Mouse (Mus musculus) intestine, postnatal 0 days (tissue): Measurements from ENCODE around the gene Parn. TPM values are rescaled to one million over a fixed set of nuclear protein-coding genes. Genes with fewer than 3 reads are reported as not detected.
"Not testable (repeated sequence)": the region's sequence is repeated elsewhere in the genome, so short reads cannot be mapped to it uniquely, and the experiment has no call there.

ENCODE experiments used
- ATAC-seq: fragments of 200-750 bp; cut with Nextera tagmentation; 2 replicates; pipeline ENCODE4 v1.8.0; 2017; ENCODE audit warnings: mild to moderate bottlenecking, moderate TSS enrichment, moderate library complexity
- H3K27ac ChIP-seq: fragments of 300-500 bp; sonication (generic); 2 replicates; pipeline ENCODE4 v1.5.1; 2014; ENCODE audit warnings: mild to moderate bottlenecking, low read depth, low read length, moderate library complexity
- H3K27me3 ChIP-seq: fragments of 300-500 bp; sonication (generic); replicated peaks from 2 replicates; pipeline ENCODE4 v1.6.1; 2014; ENCODE audit warnings: low read length, mixed read lengths; ENCODE audit not compliant: control insufficient read depth, insufficient read depth
- H3K36me3 ChIP-seq: fragments of 300-500 bp; sonication (generic); 2 replicates; pipeline ENCODE4 v1.6.1; 2014; ENCODE audit warnings: mild to moderate bottlenecking, moderate library complexity; ENCODE audit not compliant: control insufficient read depth, insufficient read depth
- H3K4me1 ChIP-seq: fragments of 300-500 bp; sonication (generic); replicated peaks from 2 replicates; pipeline ENCODE4 v1.6.1; 2014; ENCODE audit warnings: antibody characterized with exemption, low read length, mixed read lengths; ENCODE audit not compliant: control insufficient read depth, insufficient read depth
- H3K4me2 ChIP-seq: fragments of 300-500 bp; sonication (generic); replicated peaks from 2 replicates; pipeline ENCODE4 v1.6.1; 2014; ENCODE audit warnings: low read depth, mild to moderate bottlenecking, moderate library complexity
- H3K4me3 ChIP-seq: fragments of 300-500 bp; sonication (generic); 2 replicates; pipeline ENCODE4 v1.5.1; 2014; ENCODE audit warnings: low read depth, low read length
- H3K9ac ChIP-seq: fragments of 300-500 bp; sonication (generic); 2 replicates; pipeline ENCODE4 v1.6.1; 2014; ENCODE audit warnings: mild to moderate bottlenecking, low read depth, low read length
- H3K9me3 ChIP-seq: fragments of 300-500 bp; sonication (generic); 2 replicates; pipeline ENCODE4 v1.6.1; 2016; ENCODE audit warnings: mixed run types; ENCODE audit not compliant: control insufficient read depth
- CTCF ChIP-seq: sonication (generic); IDR thresholded peaks from 2 replicates; pipeline ENCODE4 v1.5.1; 2016; ENCODE audit warnings: low read depth, mild to moderate bottlenecking, control low read depth, antibody characterized with exemption, moderate library complexity
- WGBS: fragments of 180-500 bp; shearing (Covaris S2); extraction: QIAGEN DNeasy Blood & Tissue Kit; methylation state at CpG from one replicate; pipeline ENCODE4 v1.1.7; 2014; 5-methylcytosine and 5-hydroxymethylcytosine counted together
- polyA plus RNA-seq: library from polyadenylated mRNA; unstranded; fragments of >200 nt; fragmentation: Nextera tagmentation; extraction: Ambion mirVana; gene quantifications from 2 replicates; pipeline ENCODE4 v1.2.1, GENCODE M21; 2015

Gene Parn
- polyA plus RNA-seq, 1 experiment from 2014 or later = 15.4 TPM

DNA sequence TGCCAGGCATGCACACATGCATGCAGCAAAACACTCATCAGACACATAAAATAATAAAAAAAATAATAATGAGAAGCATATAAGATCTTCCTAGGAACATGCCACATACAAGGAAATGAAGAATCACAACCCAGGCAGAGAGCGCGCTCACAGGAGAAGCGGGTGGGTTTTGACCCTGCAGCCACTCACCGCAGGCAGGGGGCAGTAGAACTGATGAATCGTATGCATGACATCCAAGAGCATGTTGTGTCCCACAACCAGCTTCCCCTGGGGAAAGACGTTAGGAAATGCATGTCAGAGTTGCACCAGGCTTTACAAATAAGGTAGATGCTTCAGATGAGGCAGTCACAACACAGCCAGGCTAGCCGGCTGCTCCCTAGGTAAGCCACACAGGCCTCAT is 27.9 kb downstream of the Parn start:
- Histone ChIP-seq H3K9me3 (no peaks in the 10 kb centered on the region), H3K9ac (no peak overlapping the region)

DNA sequence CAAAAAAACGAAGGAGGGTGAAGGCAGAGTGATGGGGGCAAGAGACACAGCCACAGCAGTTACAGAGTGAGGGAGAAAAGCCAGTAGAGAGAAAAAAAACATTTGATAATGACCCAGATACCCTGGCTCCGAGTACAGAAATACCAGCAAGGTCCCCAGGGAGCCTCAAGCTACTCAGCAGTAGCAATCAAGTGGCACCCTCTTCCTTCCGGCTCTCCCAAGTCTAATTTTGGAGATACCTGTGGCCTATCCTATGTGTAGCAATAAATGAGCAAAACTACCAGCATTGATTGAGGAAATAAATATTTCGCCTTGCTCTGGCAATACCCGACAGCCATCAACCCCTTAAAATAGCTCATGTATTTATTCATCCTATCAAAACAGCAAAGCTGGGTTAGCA is 28.5 kb downstream of the Parn start:
- 81% methylated on average over 5 of the region's 5 CpGs for WGBS
- H3K27me3 ChIP-seq = no peaks in the 10 kb centered on the region
- no peak overlapping the region for H3K27ac ChIP-seq
- no peak for TF ChIP-seq CTCF
- no peak overlapping the region for H3K4me3 ChIP-seq
- ATAC-seq = no peak
- H3K9me3 ChIP-seq = no peaks in the 10 kb centered on the region
- H3K9ac ChIP-seq = no peak overlapping the region
- H3K36me3 ChIP-seq = peaks cover 32% of the 10 kb centered on the region
- no peaks in the 10 kb centered on the region for H3K4me1 ChIP-seq
- no peak overlapping the region for H3K4me2 ChIP-seq

More for the DNA sequence above, 27.9 kb downstream of the Parn start:
- no peak for ATAC-seq
- no peak overlapping the region for H3K27ac ChIP-seq
- WGBS = 81% methylated on average over 7 of the region's 7 CpGs
- H3K4me2 ChIP-seq = no peak overlapping the region
- H3K36me3 ChIP-seq = peaks cover 28% of the 10 kb centered on the region
- H3K4me3 ChIP-seq = no peak overlapping the region
- no peaks in the 10 kb centered on the region for H3K4me1 ChIP-seq
- TF ChIP-seq CTCF = peak; percentile 55
- no peaks in the 10 kb centered on the region for H3K27me3 ChIP-seq

DNA sequence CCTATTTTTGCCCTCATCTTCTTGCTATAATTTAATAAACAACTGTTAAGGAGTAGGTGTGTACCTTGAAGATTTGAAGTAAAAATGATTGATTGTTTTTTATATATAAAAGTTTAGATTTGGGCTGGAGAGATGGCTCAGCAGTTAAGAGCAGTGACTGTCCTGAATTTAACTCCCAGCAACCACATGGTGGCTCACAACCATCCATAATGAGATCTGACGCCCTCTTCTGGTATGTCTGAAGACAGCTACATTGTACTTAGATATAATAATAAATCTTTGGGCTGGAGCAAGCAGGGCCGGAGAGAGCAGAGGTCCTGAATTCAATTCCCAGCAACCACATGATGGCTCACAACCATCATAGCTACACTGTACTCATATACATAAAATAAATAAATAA is 29.8 kb downstream of the Parn start:
- H3K4me3 ChIP-seq, H3K27ac ChIP-seq, H3K4me2 ChIP-seq, H3K9ac ChIP-seq, H3K27me3 ChIP-seq, H3K4me1 ChIP-seq, ATAC-seq, H3K9me3 ChIP-seq: not testable (repeated sequence)
- 58% methylated on average over 2 of the region's 2 CpGs for WGBS
- H3K36me3 ChIP-seq = peaks cover 42% of the 10 kb centered on the region
- peak; percentile 43 for TF ChIP-seq CTCF

DNA sequence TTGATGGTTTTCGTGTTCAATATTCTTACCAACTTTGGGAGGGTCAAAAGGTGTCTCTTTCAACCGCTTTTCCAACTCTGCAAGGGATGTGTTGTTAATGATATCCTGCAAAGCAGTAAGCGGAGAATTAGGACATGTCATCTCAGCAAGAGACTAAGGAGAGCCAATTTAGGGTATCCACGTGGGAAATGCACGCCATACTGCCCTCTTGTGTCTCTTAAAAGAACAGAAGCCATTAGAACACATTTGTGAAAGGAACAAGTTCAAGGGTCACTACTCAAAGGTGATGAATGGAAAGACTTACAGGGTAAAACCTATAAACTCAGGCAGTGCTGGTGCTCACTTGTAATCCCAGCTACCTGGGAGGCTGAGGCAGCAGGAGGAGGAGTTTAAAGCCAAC is 39.6 kb downstream of the Parn start:
- H3K4me3 ChIP-seq = no peak overlapping the region
- 57% methylated on average over 5 of the region's 5 CpGs for WGBS
- H3K27me3 ChIP-seq = no peaks in the 10 kb centered on the region
- no peak for ATAC-seq
- H3K9ac ChIP-seq = no peak overlapping the region
- no peaks in the 10 kb centered on the region for H3K9me3 ChIP-seq
- peaks cover 61% of the 10 kb centered on the region for H3K36me3 ChIP-seq
- H3K27ac ChIP-seq = no peak overlapping the region
- H3K4me2 ChIP-seq = no peak overlapping the region
- no peaks in the 10 kb centered on the region for H3K4me1 ChIP-seq
- TF ChIP-seq CTCF = peak; percentile 74

DNA sequence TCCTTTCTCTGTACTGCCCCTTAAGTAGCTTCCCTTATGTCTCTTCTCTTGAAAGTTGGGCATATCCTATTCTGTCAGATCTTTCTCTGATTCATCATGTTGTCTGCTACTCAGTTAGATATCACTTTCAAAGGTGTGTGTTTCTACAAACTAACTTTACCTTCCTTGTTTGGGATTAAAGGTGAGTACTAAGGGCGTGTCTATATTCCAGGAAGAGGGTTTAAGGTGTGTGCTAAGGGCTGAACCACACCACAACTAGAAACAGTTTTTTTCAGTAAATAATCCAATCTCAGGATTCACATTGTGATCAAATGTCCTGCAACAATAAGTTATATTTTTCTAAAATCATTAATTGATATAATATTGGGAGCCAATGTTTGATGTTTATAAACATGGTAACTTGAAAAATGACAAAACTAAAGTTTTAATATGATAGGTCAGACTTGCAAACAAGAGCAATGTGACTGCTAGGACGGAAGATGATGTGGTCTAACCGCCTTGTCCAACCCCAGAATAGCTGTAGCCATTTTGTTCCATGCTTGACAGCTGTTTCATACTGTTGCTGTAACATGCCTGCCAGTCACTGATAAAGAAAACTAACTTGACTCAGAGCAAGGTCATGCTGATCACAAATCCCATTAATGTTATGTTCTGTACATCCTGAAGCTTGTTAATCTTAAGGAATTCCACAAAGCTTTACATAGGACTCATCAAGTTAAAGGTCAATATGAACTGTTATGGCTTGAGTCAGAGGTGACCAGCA is 46.0 kb downstream of the Parn start:
- ATAC-seq = peak; percentile 51; the same call in 1 of the 2 replicates
- Histone ChIP-seq H3K27ac (no peak overlapping the region), H3K27me3 (no peaks in the 10 kb centered on the region), H3K4me3 (no peak overlapping the region), H3K36me3 (peaks cover 40% of the 10 kb centered on the region), H3K9me3 (no peaks in the 10 kb centered on the region), H3K4me2 (no peak overlapping the region), H3K4me1 (no peaks in the 10 kb centered on the region), H3K9ac (no peak overlapping the region)
- WGBS = 84% methylated on average over 3 of the region's 3 CpGs
- TF ChIP-seq CTCF = no peak

DNA sequence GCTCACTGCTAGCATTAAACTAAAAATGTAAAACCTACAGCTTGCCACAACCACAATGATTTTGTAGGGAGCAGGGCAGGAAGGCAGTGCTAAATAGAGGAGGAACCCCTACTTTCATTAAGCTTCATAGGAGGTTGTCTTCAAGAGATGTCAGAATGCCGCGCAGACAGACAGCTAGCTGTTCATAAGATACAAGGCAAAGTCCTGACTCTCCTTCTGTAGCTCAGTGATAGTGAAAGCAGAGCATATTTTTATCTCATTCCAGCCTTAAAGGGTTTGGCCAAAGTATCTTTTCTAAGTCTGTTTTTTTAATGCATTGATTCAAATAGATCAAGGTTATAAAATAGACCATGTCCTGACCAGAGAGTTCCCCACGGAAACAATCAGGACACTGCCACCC is 47.8 kb downstream of the Parn start:
- Histone ChIP-seq H3K4me2 (no peak overlapping the region), H3K9ac (no peak overlapping the region), H3K27ac (no peak overlapping the region), H3K36me3 (peaks cover 35% of the 10 kb centered on the region), H3K4me3 (no peak overlapping the region), H3K4me1 (no peaks in the 10 kb centered on the region), H3K27me3 (no peaks in the 10 kb centered on the region), H3K9me3 (no peaks in the 10 kb centered on the region)
- WGBS = 87% methylated on average over 3 of the region's 3 CpGs
- TF ChIP-seq CTCF = no peak
- no peak for ATAC-seq

DNA sequence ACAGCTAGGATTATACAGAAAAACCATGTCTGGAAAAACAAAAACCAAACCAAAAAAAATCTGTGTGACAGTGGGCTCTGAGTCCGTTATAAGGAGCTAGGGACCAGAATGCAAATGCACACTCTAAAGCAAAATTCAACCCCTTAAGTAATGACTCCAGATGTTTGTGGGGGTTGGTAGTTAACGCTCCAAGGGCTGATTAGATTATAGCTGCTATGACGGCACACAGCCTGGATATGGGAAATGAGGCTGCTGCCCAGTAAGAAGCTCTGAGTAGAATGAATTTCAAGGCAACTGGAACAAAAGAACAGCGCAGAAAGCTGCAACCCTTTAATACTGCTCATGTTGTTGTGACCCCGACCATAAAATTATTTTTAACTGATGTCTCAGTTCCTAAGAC is 52.7 kb downstream of the Parn start:
- 81% methylated on average over 5 of the region's 5 CpGs for WGBS
- TF ChIP-seq CTCF = no peak
- H3K36me3 ChIP-seq = peaks cover 17% of the 10 kb centered on the region; the same call in 1 of the 2 replicates
- 0 out of 2 replicates have a peak, but pooled peaks cover 5% of the 10 kb centered on the region for H3K4me1 ChIP-seq
- H3K4me2 ChIP-seq = no peak overlapping the region
- H3K4me3 ChIP-seq = no peak overlapping the region
- H3K27me3 ChIP-seq = no peaks in the 10 kb centered on the region
- no peak overlapping the region for H3K9ac ChIP-seq
- no peaks in the 10 kb centered on the region for H3K9me3 ChIP-seq
- ATAC-seq = no peak
- H3K27ac ChIP-seq = no peak overlapping the region
